Mouse (Mus musculus) embryonic facial prominence, embryonic 14.5 days (tissue): ENCODE measurements around the gene Gng12. TPM values are rescaled to one million over a fixed set of nuclear protein-coding genes. Genes with fewer than 3 reads are reported as not detected.

Source experiments
- ATAC-seq: fragments of 200-750 bp; cut with Nextera tagmentation; 2 replicates; pipeline ENCODE4 v1.8.0; 2017; ENCODE audit warnings: low read depth, moderate number of reproducible peaks, moderate TSS enrichment
- DNase-seq: peaks from one replicate; pipeline ENCODE4 v3.0.0-alpha.2; 2015; ENCODE audit warnings: low spot score
- H3K27ac ChIP-seq: fragments of 300-500 bp; sonication (generic); replicated peaks from 2 replicates; pipeline ENCODE4 v1.5.1; 2014; ENCODE audit warnings: low read depth, mild to moderate bottlenecking, low read length, moderate library complexity
- H3K27me3 ChIP-seq: fragments of 300-500 bp; sonication (generic); replicated peaks from 2 replicates; pipeline ENCODE4 v1.6.1; 2014; ENCODE audit warnings: low read length; ENCODE audit not compliant: control insufficient read depth, insufficient read depth
- H3K36me3 ChIP-seq: fragments of 300-500 bp; sonication (generic); 2 replicates; pipeline ENCODE4 v1.6.1; 2014; ENCODE audit warnings: low read length, mixed read lengths; ENCODE audit not compliant: control insufficient read depth, insufficient read depth
- H3K4me1 ChIP-seq: fragments of 300-500 bp; sonication (generic); 2 replicates; pipeline ENCODE4 v1.6.1; 2014; ENCODE audit warnings: antibody characterized with exemption, low read length; ENCODE audit not compliant: control insufficient read depth, insufficient read depth
- H3K4me2 ChIP-seq: fragments of 300-500 bp; sonication (generic); 2 replicates; pipeline ENCODE4 v1.6.1; 2014; ENCODE audit warnings: low read depth, mild to moderate bottlenecking, low read length, moderate library complexity, mixed read lengths
- H3K4me3 ChIP-seq: fragments of 300-500 bp; sonication (generic); 2 replicates; pipeline ENCODE4 v1.5.1; 2014; ENCODE audit warnings: low read depth, mild to moderate bottlenecking, low read length
- H3K9ac ChIP-seq: fragments of 300-500 bp; sonication (generic); 2 replicates; pipeline ENCODE4 v1.6.1; 2014; ENCODE audit warnings: low read depth, mild to moderate bottlenecking, low read length, moderate library complexity, mixed read lengths
- H3K9me3 ChIP-seq: fragments of 300-500 bp; sonication (generic); 2 replicates; pipeline ENCODE4 v1.6.1; 2016; ENCODE audit warnings: low read length; ENCODE audit not compliant: control insufficient read depth
- WGBS: fragments of 180-500 bp; shearing (Covaris S2); extraction: QIAGEN DNeasy Blood & Tissue Kit; methylation state at CpG from one replicate; pipeline ENCODE4 v1.1.7; 2014; 5-methylcytosine and 5-hydroxymethylcytosine counted together
- polyA plus RNA-seq: library from polyadenylated mRNA; unstranded; fragments of >200 nt; fragmentation: Nextera tagmentation; extraction: Ambion mirVana; gene quantifications from 2 replicates; pipeline ENCODE4 v1.2.1, GENCODE M21; 2014

Gng12 gene
- polyA plus RNA-seq, 1 experiment from 2014 or later, result 91.8 TPM

DNA sequence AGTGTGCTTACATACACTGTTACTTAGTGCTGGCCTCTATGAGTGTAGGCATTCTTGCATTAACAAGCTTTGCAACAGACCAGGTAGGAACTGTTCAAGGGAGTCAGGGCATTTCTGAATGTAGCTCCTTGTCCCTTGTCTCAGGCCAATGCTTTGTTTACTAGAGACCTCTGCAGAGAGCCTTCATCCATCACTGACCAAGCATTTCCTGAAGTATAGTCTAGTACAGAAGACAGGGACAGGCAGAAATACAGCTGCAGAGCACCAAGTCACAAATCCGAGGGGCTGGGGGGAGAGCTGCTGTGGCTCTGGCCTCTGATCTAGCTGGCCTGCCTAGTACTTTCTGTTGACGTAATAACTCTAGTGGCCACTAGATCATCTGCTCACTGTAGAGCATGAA is 71.6 kb downstream of the Gng12 start:
- H3K4me1 ChIP-seq, result peaks cover 2% of the 10 kb centered on the region; the same call in 1 of the 2 replicates
- H3K27me3 ChIP-seq, result no peaks in the 10 kb centered on the region
- H3K4me3 ChIP-seq, result no peak overlapping the region
- H3K9me3 ChIP-seq, result no peaks in the 10 kb centered on the region
- ATAC-seq, result no peak
- H3K27ac ChIP-seq, result no peak overlapping the region
- 52% methylated on average over 2 of the region's 2 CpGs for WGBS
- H3K36me3 ChIP-seq, result no peaks in the 10 kb centered on the region
- DNase-seq, result no peak
- H3K4me2 ChIP-seq, result no peak overlapping the region
- no peak overlapping the region for H3K9ac ChIP-seq

GRCm38 (mm10) chr6:66969446-66969845 is 73.2 kb downstream of the Gng12 start:
- DNase-seq, result no peak
- Histone ChIP-seq H3K4me3 (no peak overlapping the region), H3K36me3 (no peaks in the 10 kb centered on the region), H3K27ac (no peak overlapping the region), H3K4me2 (no peak overlapping the region), H3K4me1 (peaks cover 7% of the 10 kb centered on the region; the same call in 1 of the 2 replicates), H3K9me3 (no peaks in the 10 kb centered on the region), H3K9ac (no peak overlapping the region), H3K27me3 (no peaks in the 10 kb centered on the region)
- WGBS, result 52% methylated on average over 3 of the region's 3 CpGs
- ATAC-seq, result no peak

GRCm38 (mm10) chr6:66972300-66972699 is 76.1 kb downstream of the Gng12 start:
- H3K4me1 ChIP-seq, result peaks cover 7% of the 10 kb centered on the region; the same call in 1 of the 2 replicates
- H3K4me2 ChIP-seq, result no peak overlapping the region
- no peak overlapping the region for H3K27ac ChIP-seq
- H3K27me3 ChIP-seq, result no peaks in the 10 kb centered on the region
- no peak overlapping the region for H3K4me3 ChIP-seq
- H3K9ac ChIP-seq, result no peak overlapping the region
- WGBS, result 71% methylated on average over 8 of the region's 8 CpGs
- no peak for DNase-seq
- H3K9me3 ChIP-seq, result no peaks in the 10 kb centered on the region
- H3K36me3 ChIP-seq, result no peaks in the 10 kb centered on the region
- ATAC-seq, result no peak

DNA sequence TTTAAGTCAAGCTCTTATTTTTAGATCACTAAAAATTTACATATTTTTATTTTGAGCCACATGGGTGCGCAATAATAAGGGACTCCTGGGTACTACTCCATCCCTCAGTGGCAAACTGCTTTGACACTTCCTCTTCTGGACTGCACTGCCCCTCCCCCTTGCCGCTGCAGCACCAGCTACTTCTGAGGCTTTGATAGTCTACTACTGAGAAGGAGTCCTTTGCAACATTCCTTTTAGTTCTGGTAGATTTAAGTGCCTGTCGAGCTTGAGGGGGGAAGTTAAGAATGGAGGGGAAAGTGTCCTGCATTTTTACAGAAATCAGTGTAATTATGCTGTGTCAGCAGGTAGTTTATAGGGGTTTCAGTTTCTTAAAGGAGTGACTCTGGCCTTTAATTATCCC is 77.0 kb downstream of the Gng12 start:
- no peaks in the 10 kb centered on the region for H3K36me3 ChIP-seq
- no peak overlapping the region for H3K4me2 ChIP-seq
- no peak overlapping the region for H3K9ac ChIP-seq
- peaks cover 7% of the 10 kb centered on the region; the same call in 1 of the 2 replicates for H3K4me1 ChIP-seq
- no peak for DNase-seq
- no peak overlapping the region for H3K4me3 ChIP-seq
- H3K9me3 ChIP-seq, result no peaks in the 10 kb centered on the region
- ATAC-seq, result no peak
- H3K27ac ChIP-seq, result no peak overlapping the region
- 21% methylated on average over 3 of the region's 3 CpGs for WGBS
- H3K27me3 ChIP-seq, result no peaks in the 10 kb centered on the region

GRCm38 (mm10) chr6:66975522-66975921 is 79.3 kb downstream of the Gng12 start:
- H3K27me3 ChIP-seq, result no peaks in the 10 kb centered on the region
- H3K4me2 ChIP-seq, result no peak overlapping the region
- H3K9ac ChIP-seq, result no peak overlapping the region
- H3K4me3 ChIP-seq, result no peak overlapping the region
- no peaks in the 10 kb centered on the region for H3K36me3 ChIP-seq
- DNase-seq (no peak), ATAC-seq (no peak)
- H3K27ac ChIP-seq, result no peak overlapping the region
- peaks cover 7% of the 10 kb centered on the region; the same call in 1 of the 2 replicates for H3K4me1 ChIP-seq
- WGBS, result 91% methylated on average over 4 of the region's 4 CpGs
- no peaks in the 10 kb centered on the region for H3K9me3 ChIP-seq

- Histone ChIP-seq H3K36me3 (no peaks in the 10 kb centered on the region), H3K27ac (no peak overlapping the region), H3K9ac (no peak overlapping the region), H3K9me3 (no peaks in the 10 kb centered on the region), H3K4me1 (no peaks in the 10 kb centered on the region), H3K27me3 (no peaks in the 10 kb centered on the region), H3K4me2 (no peak overlapping the region), H3K4me3 (no peak overlapping the region)
- no peak for DNase-seq
- 86% methylated on average over 1 of the region's 1 CpGs for WGBS
- no peak for ATAC-seq
Measured at GRCm38 (mm10) chr6:66979197-66979596, 83.0 kb downstream of the Gng12 start.

- H3K27me3 ChIP-seq, result no peaks in the 10 kb centered on the region
Measured at GRCm38 (mm10) chr6:66980040-66980439, 83.8 kb downstream of the Gng12 start.

DNA sequence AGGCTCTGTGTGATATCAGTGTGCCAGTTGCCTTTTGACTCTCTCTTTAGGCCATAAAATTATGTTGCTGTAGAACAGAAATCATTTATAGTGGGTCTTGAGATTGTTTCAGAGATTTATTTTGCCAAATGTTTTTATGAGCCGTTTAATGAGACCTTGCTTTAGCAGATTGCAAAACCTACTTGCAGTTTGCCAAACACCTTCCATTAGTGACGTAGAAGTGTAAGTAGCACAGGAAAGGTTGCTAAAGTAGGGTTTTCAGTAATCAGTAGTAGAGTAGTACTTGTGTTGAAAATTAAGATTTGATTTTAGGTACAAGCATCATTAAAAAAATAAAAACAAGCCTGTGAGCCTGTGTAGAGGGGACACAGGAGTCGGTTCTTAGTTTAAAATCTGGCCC is 85.2 kb downstream of the Gng12 start:
- DNase-seq, result no peak
- Histone ChIP-seq H3K9ac (no peak overlapping the region), H3K9me3 (no peaks in the 10 kb centered on the region), H3K4me1 (no peaks in the 10 kb centered on the region), H3K27ac (no peak overlapping the region), H3K36me3 (no peaks in the 10 kb centered on the region), H3K4me2 (no peak overlapping the region), H3K4me3 (no peak overlapping the region), H3K27me3 (no peaks in the 10 kb centered on the region)
- ATAC-seq, result no peak
- WGBS, result 88% methylated on average over 3 of the region's 3 CpGs

More at GRCm38 (mm10) chr6:66980040-66980439, 83.8 kb downstream of the Gng12 start:
- no peaks in the 10 kb centered on the region for H3K4me1 ChIP-seq
- H3K9ac ChIP-seq, result no peak overlapping the region
- 63% methylated on average over 4 of the region's 4 CpGs for WGBS
- H3K36me3 ChIP-seq, result no peaks in the 10 kb centered on the region
- DNase-seq (no peak), ATAC-seq (no peak)
- no peak overlapping the region for H3K4me2 ChIP-seq
- no peaks in the 10 kb centered on the region for H3K9me3 ChIP-seq
- H3K27ac ChIP-seq, result no peak overlapping the region
- H3K4me3 ChIP-seq, result no peak overlapping the region

DNA sequence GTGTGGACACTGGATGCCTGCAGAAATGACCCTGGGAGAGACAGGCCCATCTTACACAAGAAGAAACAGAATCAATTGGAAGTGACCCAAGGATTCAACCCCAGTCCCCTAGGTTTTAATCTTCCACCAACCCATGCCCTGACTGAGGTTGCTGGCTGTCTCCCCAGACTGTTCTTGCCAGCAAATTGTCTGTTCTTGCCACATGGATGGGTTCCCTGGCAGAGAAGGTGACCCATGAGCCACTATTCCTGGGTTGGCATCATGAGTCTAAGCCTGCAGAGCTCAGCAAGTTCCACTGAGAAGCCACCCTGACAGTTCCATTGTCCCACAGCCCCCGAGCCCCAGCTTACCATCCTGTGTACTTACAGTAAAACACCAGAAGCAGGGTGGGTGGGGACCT is 85.7 kb downstream of the Gng12 start:
- DNase-seq (no peak), ATAC-seq (no peak)
- H3K9ac ChIP-seq, result no peak overlapping the region
- H3K36me3 ChIP-seq, result no peaks in the 10 kb centered on the region
- no peaks in the 10 kb centered on the region for H3K4me1 ChIP-seq
- H3K9me3 ChIP-seq, result no peaks in the 10 kb centered on the region
- H3K27ac ChIP-seq, result no peak overlapping the region
- 71% methylated on average over 1 of the region's 1 CpGs for WGBS
- no peak overlapping the region for H3K4me2 ChIP-seq
- H3K4me3 ChIP-seq, result no peak overlapping the region
- H3K27me3 ChIP-seq, result no peaks in the 10 kb centered on the region
